Mouse (Mus musculus) adrenal gland (tissue): ENCODE data around the gene Cacna1c.

Experiments
- intact Hi-C: fragments of 180-260 bp; cut with DNase I; formaldehyde crosslinking; loops from one replicate; pipeline ENCODE4 v1.15.1; 2025

Cacna1c gene

GRCm38 (mm10) chr6:118870241-118870841 is 325.9 kb downstream of the Cacna1c start:
- intact Hi-C loops, result no loop called here

- intact Hi-C loops, result no loop called here
These were observed 328.8 kb downstream of the Cacna1c start for GRCm38 (mm10) chr6:118867384-118867783.

- intact Hi-C loops, result no loop called here
These were observed 329.3 kb downstream of the Cacna1c start for GRCm38 (mm10) chr6:118866889-118867288.

GRCm38 (mm10) chr6:118865777-118866380 is 330.3 kb downstream of the Cacna1c start:
- intact Hi-C loops, result no loop called here

GRCm38 (mm10) chr6:118864696-118865620 is 331.3 kb downstream of the Cacna1c start:
- intact Hi-C loops, result no loop called here

- intact Hi-C loops, result no loop called here
These were observed 333.5 kb downstream of the Cacna1c start for GRCm38 (mm10) chr6:118862727-118863126.

GRCm38 (mm10) chr6:118862091-118862490 is 334.1 kb downstream of the Cacna1c start:
- intact Hi-C loops, result no loop called here

- intact Hi-C loops, result no loop called here
These were observed 337.8 kb downstream of the Cacna1c start for GRCm38 (mm10) chr6:118858431-118858830.

GRCm38 (mm10) chr6:118852131-118852530 is 344.1 kb downstream of the Cacna1c start:
- intact Hi-C loops, result no loop called here

GRCm38 (mm10) chr6:118851086-118851485 is 345.1 kb downstream of the Cacna1c start:
- intact Hi-C loops, result no loop called here

- intact Hi-C loops, result loop anchor here (5.0 kb wide), 1 partner anchor 259 kb away; no protein-coding TSS in a partner anchor
These were observed 347.6 kb downstream of the Cacna1c start for GRCm38 (mm10) chr6:118848640-118849039.

- intact Hi-C loops, result loop anchor here (5.0 kb wide), 1 partner anchor 260 kb away; no protein-coding TSS in a partner anchor
These were observed 348.5 kb downstream of the Cacna1c start for GRCm38 (mm10) chr6:118847751-118848150.

GRCm38 (mm10) chr6:118845829-118846228 is 350.4 kb downstream of the Cacna1c start:
- intact Hi-C loops, result loop anchor here (5.0 kb wide), 1 partner anchor 261 kb away; no protein-coding TSS in a partner anchor

GRCm38 (mm10) chr6:118845180-118845579 is 351.0 kb downstream of the Cacna1c start:
- intact Hi-C loops, result loop anchor here (5.0 kb wide), 1 partner anchor 262 kb away; no protein-coding TSS in a partner anchor

- intact Hi-C loops, result no loop called here
These were observed 352.7 kb downstream of the Cacna1c start for GRCm38 (mm10) chr6:118843566-118843965.

GRCm38 (mm10) chr6:118841892-118842291 is 354.3 kb downstream of the Cacna1c start:
- intact Hi-C loops, result no loop called here

- intact Hi-C loops, result no loop called here
These were observed 357.0 kb downstream of the Cacna1c start for GRCm38 (mm10) chr6:118838919-118839915.

- intact Hi-C loops, result no loop called here
These were observed 359.5 kb downstream of the Cacna1c start for GRCm38 (mm10) chr6:118836693-118837092.

GRCm38 (mm10) chr6:118834046-118834445 is 362.2 kb downstream of the Cacna1c start:
- intact Hi-C loops, result no loop called here

GRCm38 (mm10) chr6:118833049-118833448 is 363.2 kb downstream of the Cacna1c start:
- intact Hi-C loops, result no loop called here
